Mouse (Mus musculus): Measurements from ENCODE around the gene Nbea. TPM values are rescaled to one million over a fixed set of nuclear protein-coding genes. Genes with fewer than 3 reads are reported as not detected.

The Nbea gene
- polyA plus RNA-seq, 1 experiment = 3.2 TPM

DNA sequence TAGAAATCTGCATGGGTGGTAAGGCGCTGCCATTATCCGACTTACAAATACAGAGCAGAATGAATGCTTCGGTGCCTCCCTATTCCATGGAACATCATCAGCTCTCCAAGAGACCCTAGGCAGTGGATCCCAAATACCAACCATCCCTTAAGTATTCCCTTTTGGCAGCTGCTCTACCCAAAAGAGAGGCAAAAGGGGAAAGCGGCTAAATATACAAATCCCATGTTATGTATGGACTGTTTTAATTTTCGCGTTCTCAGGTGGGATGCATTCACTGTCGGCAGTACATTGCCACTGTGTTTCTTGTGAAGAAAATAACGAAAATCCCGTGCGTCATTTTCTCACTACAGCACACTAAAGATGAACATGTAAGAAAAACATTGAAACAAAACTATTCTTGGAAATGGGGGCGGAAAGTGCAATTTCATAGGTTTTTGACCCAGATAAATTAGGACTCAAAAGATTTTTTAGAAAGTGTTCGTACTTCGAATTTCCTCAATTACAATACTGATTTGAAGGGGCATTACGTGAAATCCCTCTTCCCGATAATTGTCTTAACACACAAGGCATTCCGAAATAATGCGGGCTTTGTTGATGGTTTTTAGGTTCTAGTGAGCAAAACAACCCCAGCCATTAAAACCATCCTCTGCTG is 396.5 kb downstream of the Nbea start:
- no peak for DNase-seq (ENCODE audit: low read depth, low spot score)
- WGBS = 75% methylated on average over 17 of the region's 17 CpGs

DNA sequence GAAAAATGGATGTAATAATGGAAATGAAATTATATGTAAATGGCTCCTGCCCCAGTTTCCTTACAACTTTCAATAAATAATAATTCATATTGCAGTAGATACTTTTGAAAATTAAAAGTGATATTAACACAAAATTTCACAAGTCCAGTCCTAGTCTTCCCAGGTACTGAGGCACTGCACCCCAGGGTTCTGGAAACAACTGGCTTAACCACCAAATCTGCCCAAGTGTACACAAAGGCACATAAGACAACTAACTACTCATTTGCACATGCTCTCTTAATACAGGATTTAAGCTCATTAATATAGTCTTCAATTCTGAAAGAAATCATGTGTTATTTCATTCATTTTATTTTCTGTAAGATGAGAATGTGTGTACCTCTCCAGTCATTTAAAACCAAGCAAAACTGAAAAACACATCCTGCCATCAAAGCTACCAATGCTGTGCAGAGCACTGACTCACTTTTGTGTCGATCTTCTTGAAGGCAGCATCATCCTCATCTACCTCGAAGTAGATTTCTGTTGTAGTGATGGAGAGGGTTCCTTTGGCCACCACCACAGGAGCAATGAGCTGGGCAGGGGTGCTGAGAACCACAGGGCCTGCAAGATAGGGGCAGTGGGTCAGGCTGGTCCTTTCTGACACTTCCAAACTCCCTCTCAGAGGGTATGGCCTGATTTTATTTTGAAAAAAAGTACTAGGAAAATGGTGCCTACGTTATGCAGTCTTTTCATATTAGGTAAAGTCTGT is 397.3 kb downstream of the Nbea start:
- DNase-seq (ENCODE audit: low read depth, low spot score) = no peak
- WGBS = 82% methylated on average over 3 of the region's 3 CpGs

DNA sequence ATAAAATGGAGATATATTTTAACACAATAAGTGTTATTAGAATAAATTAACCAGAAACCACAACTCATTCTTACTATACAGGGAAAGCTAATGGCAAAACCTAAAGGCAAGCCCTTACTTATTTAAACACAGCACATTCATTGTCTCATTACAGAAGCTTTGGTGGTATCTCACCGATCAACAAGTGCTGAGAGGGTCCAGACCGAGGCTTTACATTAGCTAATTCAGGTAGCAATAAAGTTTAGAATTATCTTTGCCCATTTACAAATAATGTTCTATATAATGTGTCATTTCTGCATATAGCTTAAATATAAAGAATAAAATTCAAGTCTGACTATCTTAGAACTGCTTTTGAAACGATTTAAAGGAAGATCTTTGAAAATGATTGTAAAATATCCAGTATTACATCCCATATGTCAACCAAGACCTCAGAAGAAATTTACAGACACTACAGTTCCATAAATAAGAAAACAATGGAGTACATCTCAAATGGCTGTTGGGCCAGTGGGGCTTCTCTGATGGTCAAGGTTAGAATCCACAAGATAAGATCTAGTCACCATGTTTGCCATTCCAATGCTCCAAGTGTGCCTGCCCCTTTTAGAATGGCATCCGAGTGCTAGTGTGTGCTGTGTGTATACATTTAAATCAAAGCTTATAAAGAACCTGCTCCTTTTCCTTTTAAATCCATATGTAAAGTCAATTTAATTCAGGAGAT is 398.1 kb downstream of the Nbea start:
- 88% methylated on average over 4 of the region's 4 CpGs for WGBS
- DNase-seq (ENCODE audit: low read depth, low spot score) = no peak

DNA sequence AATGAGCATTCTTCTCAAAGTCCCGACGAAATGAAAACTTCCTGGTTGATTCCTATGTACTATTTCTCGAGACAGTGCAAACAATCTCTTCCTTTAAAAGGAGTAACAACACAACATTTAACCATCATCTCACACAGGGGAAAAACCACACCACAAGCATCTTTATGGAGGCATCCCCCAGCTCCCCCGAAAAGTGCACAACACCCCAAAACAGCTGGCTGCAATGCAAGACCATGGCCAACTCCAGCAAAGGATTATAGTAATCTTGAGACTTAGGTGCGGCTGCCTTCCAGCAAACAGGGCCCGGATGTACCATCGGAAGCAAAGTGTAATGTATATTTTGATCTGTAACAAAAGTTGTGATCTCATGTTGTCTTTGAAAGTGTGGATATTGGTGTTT is 399.4 kb downstream of the Nbea start:
- WGBS = 72% methylated on average over 7 of the region's 7 CpGs
- DNase-seq (ENCODE audit: low read depth, low spot score) = no peak

DNA sequence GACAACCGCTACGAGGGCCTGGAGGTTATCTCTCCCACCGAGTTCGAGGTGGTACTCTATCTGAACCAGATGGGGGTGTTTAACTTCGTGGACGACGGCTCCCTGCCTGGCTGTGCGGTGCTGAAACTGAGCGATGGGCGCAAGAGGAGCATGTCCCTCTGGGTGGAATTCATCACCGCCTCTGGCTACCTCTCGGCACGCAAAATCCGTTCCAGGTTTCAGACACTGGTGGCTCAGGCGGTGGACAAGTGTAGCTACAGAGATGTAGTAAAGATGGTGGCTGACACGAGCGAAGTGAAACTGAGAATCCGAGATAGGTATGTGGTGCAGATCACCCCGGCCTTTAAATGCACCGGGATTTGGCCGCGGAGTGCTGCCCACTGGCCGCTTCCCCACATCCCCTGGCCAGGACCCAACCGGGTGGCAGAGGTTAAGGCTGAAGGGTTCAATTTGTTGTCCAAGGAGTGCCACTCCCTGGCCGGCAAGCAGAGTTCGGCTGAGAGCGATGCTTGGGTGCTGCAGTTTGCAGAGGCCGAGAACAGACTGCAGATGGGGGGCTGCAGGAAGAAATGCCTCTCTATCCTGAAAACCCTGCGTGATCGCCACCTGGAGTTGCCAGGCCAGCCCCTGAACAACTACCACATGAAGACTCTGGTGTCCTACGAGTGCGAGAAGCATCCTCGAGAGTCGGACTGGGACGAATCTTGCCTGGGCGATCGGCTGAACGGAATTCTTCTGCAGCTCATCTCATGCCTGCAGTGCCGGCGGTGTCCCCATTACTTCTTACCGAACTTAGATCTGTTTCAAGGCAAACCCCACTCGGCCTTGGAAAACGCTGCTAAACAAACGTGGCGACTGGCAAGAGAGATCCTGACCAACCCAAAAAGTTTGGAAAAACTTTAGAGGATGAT is 400.1 kb downstream of the Nbea start:
- DNase-seq (ENCODE audit: low read depth, low spot score) = no peak
- WGBS = 52% methylated on average over 45 of the region's 45 CpGs

DNA sequence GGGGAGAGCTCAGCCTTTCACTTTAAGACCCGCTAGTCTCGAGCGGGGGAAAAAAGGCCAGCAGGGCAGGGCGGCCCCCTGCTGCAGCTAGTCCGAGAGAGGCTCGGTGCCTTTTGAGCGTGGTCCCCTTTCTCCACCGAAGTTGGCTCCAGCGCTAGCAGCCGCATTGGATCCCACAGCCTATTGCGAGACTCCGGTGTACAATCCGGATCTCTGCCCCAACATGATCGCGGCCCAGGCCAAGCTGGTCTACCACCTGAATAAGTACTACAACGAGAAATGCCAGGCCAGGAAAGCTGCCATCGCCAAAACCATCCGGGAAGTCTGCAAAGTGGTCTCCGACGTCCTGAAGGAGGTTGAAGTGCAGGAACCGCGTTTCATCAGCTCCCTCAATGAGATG is 400.7 kb downstream of the Nbea start:
- DNase-seq (ENCODE audit: low read depth, low spot score) = no peak
- 55% methylated on average over 22 of the region's 22 CpGs for WGBS

DNA sequence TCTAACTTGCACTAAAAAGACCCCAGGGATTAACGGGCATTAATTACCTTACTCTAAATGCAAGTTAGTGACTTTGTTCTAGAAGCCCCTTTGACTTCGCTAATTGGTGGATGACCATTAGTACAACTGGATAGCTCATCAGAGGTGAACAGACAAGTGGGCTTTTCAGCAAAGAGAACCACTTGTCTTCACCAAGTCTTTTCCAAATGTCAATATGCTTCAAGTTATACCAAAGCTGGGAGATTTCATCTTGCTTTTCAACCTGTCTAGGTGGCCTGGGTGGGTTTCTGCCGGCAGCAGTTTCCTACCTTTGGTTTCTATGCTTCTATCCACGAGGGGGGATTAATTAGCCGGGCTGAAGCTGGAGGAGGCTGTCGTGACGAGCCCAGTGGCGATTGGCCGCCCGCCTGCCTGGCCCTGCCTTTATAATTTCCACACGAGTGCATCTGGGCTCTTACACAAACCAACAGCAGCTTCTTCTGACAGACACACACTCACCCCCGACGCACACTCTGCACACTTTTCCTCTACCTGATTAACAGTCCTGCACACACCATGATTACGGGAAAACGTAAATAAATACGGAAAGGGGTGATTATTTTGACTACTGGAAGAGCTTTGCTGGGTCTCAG is 401.3 kb downstream of the Nbea start, which contains the start of gene Mab21l1:
Mab21l1 (plus strand) TSS at position 455 of the 632 bp plus-strand sequence.
- no peak for DNase-seq (ENCODE audit: low read depth, low spot score)
- WGBS = 60% methylated on average over 16 of the region's 16 CpGs

DNA sequence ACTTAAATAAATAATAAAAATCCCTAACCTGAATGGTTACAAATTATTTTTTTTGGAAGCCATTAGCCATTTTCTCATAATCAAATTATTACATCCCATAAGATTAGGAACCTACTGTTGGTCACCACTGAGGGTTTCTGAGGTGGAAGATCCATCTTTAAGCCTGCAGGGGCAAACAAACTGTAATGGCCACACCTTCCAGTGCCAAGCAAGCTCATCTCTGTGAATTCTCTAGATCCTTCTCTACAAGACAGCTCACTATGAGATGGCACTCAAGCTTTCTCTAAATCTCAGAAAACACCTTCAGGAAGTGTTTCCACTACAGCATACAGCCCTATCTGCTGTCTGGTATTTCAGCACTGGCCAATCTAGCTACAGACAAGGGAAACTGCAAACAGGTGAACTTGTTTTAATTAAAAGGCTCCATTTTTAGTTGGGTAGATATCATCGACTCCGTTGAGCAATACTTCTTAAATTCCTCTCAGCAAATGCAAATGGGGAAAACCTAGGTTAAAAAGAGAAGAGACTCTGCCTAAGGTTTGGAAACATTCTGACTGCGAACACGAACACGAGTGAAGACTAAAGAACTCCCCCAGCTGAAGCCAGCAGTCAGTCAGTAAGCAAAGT is 402.0 kb downstream of the Nbea start:
- DNase-seq (ENCODE audit: low read depth, low spot score) = no peak
- 78% methylated on average over 5 of the region's 5 CpGs for WGBS

DNA sequence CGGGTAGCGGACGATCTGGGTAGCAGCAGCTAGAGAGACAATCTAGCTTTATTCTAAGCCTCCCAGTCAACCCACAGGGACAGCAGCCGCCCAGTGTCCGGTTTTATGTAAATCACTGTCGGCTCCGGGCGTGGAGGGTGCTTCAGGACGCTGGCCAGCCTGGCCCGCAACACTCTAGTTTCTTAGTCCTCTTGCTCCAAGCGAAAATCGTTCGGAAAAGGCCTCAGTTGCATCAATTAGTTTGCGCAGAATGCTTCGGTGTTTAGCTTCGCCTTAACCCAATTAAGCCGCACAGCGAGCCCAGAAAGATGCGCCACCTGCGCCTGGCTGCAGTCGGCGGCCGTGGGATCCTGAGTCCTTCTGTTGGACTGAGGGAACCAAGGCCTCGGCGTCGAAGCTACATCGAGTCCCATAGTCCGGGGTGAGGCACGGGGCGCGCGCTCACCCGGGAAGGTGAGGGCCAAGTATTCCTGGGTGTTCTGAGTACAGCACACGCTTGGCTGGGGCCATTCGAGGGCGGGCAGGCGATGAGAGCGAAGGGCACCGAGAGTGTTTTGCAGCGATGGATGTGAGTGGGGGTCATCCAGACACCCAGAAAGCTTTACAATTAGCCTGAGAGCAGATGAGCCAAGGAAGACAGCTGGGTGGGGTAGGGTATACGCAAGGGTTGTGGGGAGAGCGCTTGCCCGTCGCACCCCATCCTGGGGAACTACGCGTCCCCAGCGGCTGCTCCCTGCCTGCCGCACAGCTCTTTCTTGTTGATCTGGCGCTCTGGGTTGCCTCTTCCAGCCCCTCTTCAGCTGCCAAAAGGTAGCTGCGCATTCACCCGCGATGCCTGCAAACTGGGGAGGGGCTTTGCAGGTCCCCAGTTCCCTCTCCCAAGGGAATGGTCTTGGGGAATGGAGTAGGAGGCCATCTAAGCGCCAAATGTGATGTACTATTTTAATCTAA is 403.1 kb downstream of the Nbea start:
- no peak for DNase-seq (ENCODE audit: low read depth, low spot score)
- WGBS = 48% methylated on average over 53 of the region's 53 CpGs

DNA sequence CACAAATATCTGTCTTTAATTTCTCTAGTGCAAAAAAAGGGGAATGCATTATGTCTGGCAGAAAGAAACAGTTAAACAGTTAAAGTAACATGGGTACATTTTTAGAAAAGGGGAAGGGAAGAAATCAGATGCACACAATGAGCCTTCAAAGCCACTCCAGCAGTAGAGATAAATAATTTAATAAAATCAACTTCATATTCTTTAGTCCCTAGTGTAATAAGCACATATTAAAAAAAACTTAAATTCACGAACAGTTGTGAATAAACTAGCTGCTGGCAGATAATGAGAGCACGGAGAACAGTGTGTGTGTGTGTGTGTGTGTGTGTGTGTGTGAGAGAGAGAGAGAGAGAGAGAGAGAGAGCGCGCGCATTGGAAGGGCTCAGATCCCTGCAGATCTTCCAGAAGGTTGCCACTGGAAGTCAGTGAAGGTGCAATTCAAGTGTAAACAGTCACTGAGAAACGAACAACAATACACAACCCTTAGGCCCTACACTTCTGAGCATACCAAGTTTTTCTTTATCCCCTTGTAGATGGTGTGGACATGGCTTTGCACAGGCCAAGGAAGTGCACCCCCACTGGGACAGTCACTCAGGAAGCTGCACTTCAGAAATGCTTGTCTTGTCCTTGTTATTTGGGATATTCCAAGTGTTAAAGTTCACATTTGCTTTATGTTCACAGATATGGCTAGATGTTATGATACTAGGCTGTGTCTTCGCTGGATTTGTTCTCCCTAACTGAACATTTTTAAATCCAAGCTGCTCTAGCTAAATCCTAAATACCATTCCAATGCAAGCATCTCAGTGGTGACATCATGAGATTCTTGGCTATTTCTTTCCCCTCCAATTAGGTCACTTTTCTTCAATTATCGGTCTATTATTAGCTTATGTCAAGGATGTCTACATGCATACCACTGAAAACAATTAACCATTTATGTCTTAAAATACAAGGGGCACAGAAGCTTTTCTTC is 404.5 kb downstream of the Nbea start:
- WGBS = 82% methylated on average over 8 of the region's 8 CpGs
- DNase-seq (ENCODE audit: low read depth, low spot score) = no peak

DNA sequence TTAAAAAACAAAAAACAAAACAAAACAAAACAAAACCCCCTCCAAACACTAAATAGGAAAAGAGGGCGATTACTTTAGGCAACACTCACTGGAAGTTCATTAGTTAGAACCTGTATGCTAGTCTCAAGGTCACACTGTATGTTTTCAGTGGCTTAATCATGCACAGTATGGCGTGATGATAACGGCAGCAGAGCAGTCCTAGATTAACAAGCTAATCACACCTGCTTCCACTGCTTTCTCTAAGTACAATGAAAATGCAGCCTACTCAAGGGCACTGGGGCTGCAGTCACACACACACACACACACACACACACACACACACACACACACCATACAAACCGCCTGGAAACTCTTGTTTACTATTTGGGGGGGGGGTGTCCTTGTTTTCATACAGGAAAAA is 406.0 kb downstream of the Nbea start:
- DNase-seq (ENCODE audit: low read depth, low spot score) = no peak
- WGBS = 77% methylated on average over 4 of the region's 4 CpGs

DNA sequence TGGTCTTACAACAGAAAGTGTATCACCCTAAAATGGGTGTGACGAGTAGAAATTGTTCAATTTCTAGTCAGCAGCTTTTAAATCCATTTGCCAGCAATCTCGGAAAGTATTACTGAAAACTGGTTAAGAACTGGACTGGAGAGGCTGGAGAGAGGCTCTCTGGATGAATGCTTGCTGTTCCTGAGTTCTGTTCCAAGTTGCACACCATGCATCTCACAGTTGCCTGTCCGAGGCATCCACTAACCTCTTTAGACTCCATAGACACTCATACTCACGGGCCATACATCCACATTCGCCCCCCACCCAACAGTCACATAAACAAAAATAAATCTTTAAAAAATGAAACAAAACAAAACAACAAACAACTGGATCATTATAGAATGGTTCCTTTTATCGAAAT is 407.7 kb downstream of the Nbea start:
- WGBS = 90% methylated on average over 6 of the region's 6 CpGs
- no peak for DNase-seq (ENCODE audit: low read depth, low spot score)

DNA sequence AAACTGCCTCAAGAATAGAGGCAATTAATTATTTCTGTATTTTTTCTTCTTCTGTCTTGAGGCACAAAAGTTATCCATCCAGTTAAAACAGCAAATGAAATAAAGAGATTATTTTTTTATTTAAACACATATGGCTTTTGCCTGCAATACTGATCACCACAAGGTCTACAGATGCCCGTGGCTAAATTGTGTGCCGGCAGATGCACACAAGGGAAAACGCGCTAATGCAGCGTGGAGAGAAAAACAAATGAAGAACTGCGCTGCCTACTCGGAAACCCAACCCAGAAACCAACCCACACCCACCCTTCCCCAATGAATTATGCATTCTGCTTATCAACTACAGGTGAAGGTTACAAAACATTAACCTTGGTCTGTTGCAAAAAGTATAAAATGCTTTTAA is 408.3 kb downstream of the Nbea start:
- DNase-seq (ENCODE audit: low read depth, low spot score) = no peak
- WGBS = 90% methylated on average over 7 of the region's 7 CpGs

DNA sequence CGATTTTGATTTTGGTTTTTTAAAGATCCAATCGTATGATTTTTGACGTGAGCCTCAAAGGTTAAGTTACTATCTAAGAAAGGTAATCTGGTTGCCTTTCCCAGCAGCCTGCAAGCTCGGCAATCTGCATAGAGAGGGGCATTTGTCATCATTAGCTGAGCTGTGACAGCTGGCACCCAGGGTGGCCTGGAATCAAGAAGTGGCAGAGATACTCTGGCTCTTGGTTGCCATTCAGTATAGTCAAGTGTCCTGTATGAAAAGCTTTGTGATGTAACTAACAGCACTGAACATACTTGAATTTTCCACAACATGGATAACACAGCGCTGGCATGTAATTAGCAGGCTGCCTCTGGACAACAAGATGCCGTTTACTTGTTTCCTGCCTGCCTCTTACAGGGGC is 409.3 kb downstream of the Nbea start:
- 77% methylated on average over 6 of the region's 6 CpGs for WGBS
- no peak for DNase-seq (ENCODE audit: low read depth, low spot score)

DNA sequence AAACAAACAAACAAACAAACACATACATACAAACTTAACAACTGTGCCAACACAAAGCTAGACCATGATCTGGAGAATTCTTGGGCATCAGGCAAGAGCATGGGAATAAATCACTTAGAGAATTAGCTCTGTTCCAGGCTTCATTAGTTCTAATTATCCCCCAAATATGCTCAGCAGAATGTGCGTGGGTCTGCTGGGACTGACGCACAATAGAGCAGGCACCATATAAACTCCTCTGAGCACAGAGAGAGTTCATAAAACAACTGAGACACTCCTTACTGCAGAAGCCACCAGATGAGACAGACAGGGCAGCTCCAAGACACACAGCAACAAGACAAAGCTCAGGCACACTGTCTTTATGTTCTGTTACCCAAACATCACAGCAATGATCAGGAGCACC is 414.2 kb downstream of the Nbea start:
- 91% methylated on average over 2 of the region's 2 CpGs for WGBS
- DNase-seq (ENCODE audit: low read depth, low spot score) = no peak

DNA sequence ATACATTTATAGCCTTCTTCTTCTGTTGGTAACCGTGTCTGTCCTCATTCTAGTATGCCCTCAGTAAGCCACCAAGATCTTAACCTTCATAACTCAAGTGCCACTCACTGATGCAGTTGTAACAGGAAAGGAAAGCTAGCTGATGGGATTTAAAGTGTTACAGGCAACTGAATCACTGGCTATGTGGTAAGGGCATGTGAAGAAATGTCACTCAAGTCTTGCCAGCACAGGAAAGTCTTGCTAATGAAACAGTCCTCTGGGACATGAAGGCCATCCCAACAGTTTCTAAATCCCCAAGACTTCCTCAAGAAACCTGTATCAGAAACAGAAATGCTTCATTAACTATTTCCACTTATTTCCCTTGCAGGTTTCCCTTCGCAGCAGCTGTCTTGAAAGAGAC is 414.8 kb downstream of the Nbea start:
- no peak for DNase-seq (ENCODE audit: low read depth, low spot score)
- WGBS = 80% methylated on average over 2 of the region's 2 CpGs

DNA sequence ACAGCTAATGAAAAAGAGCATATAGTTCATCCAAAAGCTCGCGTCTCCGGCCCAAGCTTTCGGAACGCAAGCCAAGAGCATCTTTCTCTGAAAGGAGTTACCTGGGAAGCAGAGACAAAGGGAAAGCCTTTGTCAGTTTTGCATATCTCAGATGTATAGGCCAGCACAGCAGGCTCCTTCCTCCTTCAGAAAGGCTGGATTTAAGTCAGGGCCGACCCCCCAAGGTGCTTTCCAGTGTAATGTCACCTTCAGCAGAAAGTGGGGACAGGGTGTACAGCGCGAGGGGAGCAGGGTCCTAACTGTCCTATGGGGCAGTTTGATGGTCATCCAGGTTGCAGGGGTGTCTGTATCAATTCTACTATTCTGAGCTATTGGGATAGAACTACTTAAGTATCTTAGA is 419.9 kb downstream of the Nbea start:
- 78% methylated on average over 8 of the region's 8 CpGs for WGBS
- no peak for DNase-seq (ENCODE audit: low read depth, low spot score)
